Mouse (Mus musculus): Measurements from ENCODE around the gene Neurog2. TPM values are rescaled to one million over a fixed set of nuclear protein-coding genes. Genes with fewer than 3 reads are reported as not detected.

Neurog2 gene
- total RNA-seq (2017) = not detected in 2 replicates

- ATAC-seq (replicated peaks; ENCODE audit: low read depth, poor library complexity, severe bottlenecking) = peak; percentile 6
Observed at GRCm38 (mm10) chr3:127633080-127634032, at the start of gene Neurog2. Gene Neurog2, plus strand, starts transcription at chr3:127633135.

- ATAC-seq (replicated peaks; ENCODE audit: low read depth, poor library complexity, severe bottlenecking) = no peak
Observed at GRCm38 (mm10) chr3:127597136-127597535, 35.8 kb upstream of the Neurog2 start.

GRCm38 (mm10) chr3:127608109-127608508, 24.8 kb upstream of the Neurog2 start:
- 0 out of 2 replicates have a peak, but pooled peaks have one; percentile 39 for ATAC-seq (replicated peaks; ENCODE audit: low read depth, poor library complexity, severe bottlenecking)

GRCm38 (mm10) chr3:127625296-127625695, 7.6 kb upstream of the Neurog2 start:
- peak; percentile 88 for ATAC-seq (replicated peaks; ENCODE audit: low read depth, poor library complexity, severe bottlenecking)

DNA sequence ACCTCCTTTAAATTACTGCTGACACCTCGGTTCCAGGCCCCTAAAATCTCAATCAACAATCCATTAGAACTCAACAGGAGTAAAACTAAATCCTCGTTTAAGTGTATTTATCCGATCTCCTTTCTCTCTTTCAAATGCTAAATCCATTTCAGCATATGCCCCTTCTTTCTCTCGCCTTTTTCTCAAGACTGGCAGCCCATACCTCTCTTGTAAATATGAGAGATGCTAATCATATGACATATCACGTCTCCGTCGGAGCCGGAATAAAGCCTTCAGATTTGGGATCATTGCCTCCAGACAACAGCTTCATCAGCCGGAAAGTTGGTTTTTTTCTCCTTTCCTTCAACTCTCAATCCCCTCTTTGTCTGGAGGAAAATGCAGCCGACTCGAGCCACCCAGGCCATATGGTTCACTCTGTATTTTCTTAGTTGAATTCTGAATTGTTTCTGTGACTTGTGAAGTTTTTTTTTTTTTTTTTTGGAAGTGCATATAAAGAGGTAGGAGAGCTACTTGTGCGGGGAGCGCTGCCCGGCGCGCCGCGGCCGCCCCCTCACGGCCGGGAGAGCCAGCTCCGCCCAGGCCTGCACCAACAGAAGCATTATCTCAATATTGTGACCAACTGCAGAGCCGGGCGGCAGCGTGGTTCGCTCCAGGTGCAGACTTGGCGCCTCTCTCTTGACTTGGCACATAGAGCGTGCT, 7.1 kb upstream of the Neurog2 start:
- ATAC-seq (replicated peaks; ENCODE audit: low read depth, poor library complexity, severe bottlenecking) = peak; percentile 43

DNA sequence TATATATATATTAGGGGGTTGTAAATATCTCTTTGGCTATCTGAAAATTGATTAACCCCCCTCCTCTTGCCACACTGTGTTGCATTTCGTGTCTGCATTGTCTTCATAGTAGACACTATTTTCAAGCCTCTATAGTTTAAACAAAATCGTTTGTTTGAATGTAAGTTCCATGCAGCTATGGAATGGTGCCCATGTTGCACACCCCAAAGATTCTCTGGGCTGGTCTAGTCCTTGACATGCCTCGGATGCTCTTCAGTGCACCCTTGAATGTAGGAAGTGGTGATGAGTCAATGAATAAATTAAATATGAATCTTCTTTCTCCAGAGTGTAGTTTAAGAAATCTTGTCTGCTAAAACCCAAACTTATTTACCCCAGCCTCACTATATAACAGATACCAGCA, 6.4 kb upstream of the Neurog2 start:
- no peak for ATAC-seq (replicated peaks; ENCODE audit: low read depth, poor library complexity, severe bottlenecking)

- ATAC-seq (replicated peaks; ENCODE audit: low read depth, poor library complexity, severe bottlenecking) = no peak
Observed at GRCm38 (mm10) chr3:127627151-127627955, 5.6 kb upstream of the Neurog2 start.

DNA sequence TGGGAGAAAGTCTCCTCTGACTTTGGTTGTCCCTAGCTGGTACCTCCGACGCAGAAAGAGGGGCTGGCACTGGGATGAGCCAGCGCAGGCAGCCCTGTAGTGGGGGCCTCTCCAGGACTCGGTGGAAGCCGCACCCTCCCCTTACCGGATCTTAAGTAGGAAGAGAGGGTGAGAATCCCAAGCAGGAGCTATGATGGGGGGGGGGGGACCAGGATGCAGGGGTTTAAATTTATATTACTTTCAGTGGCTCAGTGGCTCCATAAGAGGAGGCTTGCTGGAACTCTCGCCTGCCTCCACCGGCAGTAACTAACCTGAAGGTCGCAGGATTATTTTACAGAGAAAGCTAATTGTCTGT, 5.0 kb upstream of the Neurog2 start:
- ATAC-seq (replicated peaks; ENCODE audit: low read depth, poor library complexity, severe bottlenecking) = no peak

DNA sequence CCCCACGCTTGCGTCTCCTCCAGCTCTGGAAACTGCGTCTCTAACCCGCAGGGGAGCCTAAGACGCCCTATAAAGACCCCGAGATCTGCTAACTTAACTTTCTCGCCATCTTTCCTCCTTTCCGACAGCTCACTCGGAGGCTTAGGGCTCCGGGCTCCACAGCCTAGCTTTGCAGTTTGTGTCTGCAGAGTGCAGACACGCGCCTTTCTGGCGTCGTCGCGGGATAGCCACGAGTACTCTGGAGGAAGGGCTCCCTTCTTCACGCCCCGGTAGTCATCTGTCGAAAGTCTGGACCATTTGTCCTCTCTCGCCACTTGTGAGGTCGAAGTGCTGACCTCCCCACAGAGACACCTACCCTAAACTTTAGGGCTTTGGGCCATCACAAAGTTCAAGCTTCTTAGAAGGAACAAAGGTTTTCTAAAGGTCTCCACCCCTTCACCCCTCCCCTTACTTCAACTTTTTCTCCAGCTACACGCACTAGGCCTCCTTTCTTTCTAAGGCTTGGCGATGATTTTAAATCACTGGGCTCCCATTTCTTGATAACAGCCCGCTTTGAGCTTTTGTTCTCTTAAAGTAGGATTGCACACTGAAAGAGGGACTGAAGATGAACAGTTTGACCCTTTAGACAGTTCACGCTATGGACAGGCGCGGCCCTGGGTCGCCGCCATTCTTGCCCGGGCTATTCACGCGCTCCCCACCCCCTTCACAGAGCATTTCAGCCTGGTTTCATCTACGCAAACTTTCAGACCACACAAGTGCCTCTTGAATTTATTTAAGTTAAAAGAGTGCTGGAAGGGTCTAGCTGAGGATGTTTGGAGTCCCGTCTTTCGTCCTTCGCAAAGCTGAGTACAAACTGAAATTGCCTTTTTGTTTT, 4.4 kb upstream of the Neurog2 start:
- ATAC-seq (replicated peaks; ENCODE audit: low read depth, poor library complexity, severe bottlenecking) = no peak

GRCm38 (mm10) chr3:127630190-127630589, 2.7 kb upstream of the Neurog2 start:
- no peak for ATAC-seq (replicated peaks; ENCODE audit: low read depth, poor library complexity, severe bottlenecking)

DNA sequence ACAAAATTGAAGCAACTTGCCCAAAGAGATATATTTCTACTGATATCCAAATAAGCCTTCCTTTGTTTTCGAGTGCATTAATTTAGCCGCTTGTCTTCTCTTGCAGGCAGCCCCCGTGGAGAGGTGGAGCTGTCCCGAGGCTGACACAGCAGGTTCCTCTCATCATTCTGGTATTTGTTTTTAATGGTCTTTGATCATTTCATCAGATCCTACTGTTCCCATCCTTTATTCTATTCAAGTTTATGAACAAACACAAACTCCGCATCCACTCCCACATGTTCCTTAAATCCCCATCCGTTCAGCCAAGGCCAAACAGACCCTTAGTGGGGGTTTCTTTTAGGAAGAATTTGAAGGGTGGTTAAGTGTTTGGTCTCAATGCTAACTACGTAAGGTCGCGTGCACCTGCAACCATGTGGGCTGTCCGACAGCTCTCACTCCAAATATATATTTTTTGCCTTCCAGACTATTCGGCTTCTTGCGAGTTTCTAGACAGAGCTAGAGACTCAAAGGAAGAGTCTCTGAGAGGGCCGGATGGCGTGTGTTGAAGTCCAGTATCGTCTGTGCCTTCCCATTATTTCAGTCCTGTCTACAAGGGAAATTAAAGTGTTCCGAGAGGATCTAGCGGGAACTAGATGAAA, 2.1 kb upstream of the Neurog2 start:
- no peak for ATAC-seq (replicated peaks; ENCODE audit: low read depth, poor library complexity, severe bottlenecking)

- no peak for ATAC-seq (replicated peaks; ENCODE audit: low read depth, poor library complexity, severe bottlenecking)
Observed at GRCm38 (mm10) chr3:127631582-127631981, 1.4 kb upstream of the Neurog2 start.

DNA sequence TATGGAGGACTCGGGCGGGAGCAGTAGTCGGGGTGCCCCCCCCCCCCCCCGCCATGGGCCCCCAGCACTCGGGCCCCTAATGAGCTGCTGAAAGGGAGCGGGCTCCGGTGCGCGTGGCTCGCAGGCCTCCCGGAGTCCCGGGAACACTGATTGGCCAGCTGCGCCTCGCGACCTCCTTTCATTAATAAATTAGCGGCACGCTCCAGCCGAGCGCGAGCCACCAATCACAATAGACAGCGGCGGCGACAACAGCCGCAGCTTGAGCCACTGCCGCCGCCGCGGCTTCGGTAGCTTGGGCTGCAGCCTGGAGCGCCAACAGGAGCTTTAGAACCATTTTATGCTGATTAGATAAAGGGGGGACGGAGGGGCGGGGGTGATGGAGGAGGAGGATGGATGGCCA, 404 bp upstream of the Neurog2 start:
- ATAC-seq (replicated peaks; ENCODE audit: low read depth, poor library complexity, severe bottlenecking) = peak; percentile 23; the same call in 1 of the 2 replicates

DNA sequence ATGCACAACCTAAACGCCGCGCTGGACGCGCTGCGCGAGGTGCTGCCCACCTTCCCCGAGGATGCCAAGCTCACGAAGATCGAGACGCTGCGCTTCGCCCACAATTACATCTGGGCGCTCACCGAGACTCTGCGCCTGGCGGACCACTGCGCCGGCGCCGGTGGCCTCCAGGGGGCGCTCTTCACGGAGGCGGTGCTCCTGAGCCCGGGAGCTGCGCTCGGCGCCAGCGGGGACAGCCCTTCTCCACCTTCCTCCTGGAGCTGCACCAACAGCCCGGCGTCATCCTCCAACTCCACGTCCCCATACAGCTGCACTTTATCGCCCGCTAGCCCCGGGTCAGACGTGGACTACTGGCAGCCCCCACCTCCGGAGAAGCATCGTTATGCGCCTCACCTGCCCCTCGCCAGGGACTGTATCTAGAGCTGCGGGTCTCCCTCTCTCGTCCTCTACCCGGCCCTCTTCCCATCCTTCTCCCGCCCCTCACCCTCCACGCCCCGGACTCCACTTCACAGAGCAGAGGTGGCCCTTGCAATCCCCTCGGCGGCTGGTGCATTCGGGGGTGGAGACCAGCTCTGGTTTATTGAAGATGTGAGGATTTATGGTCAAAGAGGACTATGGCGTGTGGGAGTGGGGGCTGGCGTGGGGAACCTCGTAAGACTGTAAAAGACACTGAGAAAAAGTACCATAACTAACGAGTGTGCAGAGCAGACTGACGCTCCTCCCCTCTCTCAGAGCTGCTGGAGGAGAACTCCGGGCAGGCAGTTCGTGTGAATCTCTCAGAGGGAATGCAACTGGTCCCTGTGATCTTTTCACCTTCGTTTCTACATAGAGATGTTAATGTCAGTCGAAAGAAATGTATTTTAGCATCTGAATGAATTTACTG, 1.4 kb downstream of the Neurog2 start:
- ATAC-seq (replicated peaks; ENCODE audit: low read depth, poor library complexity, severe bottlenecking) = peak; percentile 81

- ATAC-seq (replicated peaks; ENCODE audit: low read depth, poor library complexity, severe bottlenecking) = no peak
Observed at GRCm38 (mm10) chr3:127634984-127635349, 2.0 kb downstream of the Neurog2 start.

DNA sequence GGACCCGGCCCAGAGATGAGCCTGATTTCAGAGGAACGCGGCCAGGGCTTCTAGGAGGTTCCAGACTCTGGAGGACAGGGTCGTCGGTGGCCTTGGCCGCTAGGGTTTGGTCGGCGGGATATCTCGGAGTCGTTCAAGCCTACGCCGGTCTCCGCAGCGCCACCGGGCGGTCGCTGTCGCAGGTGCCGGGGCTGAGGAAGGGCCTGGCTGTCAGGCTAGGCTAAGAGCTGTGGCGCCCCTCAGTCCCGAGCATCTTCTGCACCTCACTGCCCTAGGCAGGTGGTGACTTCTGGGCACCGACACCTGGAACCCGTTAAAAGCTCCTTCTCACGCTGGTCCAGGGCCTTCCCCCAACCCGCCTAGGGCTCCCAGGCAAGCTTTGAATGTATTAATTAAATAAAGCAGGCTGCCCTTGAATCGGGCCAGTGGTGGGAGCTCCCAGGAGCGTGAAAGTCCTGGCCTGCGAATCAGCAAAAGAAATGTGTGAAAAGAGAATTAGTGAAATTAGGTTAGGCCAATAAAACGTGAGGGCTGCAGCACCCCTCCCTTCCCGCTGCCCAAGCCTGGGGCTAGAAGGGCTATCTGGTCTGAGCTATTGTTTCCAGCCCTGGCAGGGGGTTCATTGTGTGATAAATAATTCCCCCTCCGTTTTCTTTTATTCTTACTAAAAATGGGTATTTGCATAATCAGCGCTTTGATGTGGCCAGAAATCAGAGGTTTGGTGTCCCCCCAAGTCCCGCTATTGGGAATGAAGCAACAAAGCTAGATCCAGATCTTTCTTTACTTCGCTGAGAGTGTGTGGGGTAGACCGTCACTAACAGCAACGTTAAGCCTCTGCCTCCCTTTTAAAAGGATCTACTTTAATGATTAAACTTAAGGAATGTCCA, 7.2 kb downstream of the Neurog2 start:
- peak; percentile 94 for ATAC-seq (replicated peaks; ENCODE audit: low read depth, poor library complexity, severe bottlenecking)

Measured in common myeloid progenitor, adult 5-6 weeks (primary cell).